Mouse (Mus musculus) CH12.LX (cell line): ENCODE data around the gene Tmem60. TPM values are rescaled to one million over a fixed set of nuclear protein-coding genes. Genes with fewer than 3 reads are reported as not detected.
A peak's percentile ranks its signal among the peaks of the same experiment; 100 is the strongest.

Source experiments
- DNase-seq: peaks from one replicate; pipeline ENCODE4 v3.0.0-alpha.2; 2013; ENCODE audit errors: extremely low read depth
- H3K27ac ChIP-seq: 2 replicates; pipeline ENCODE4 v1.5.1; 2012; ENCODE audit warnings: low read depth, mild to moderate bottlenecking, control low read depth, moderate library complexity; ENCODE audit not compliant: insufficient read depth
- H3K27me3 ChIP-seq: replicated peaks from 2 replicates; pipeline ENCODE3; 2012; ENCODE audit warnings: inconsistent platforms
- H3K36me3 ChIP-seq, 2 experiments: replicated peaks in 1 of 2; 2 replicates each; pipeline versions ENCODE3 to v1.6.1; 2012; ENCODE audit warnings: inconsistent platforms in 1 of 2, low read length in 1 of 2, mild to moderate bottlenecking in 1 of 2, mixed read lengths in 1 of 2, moderate library complexity in 1 of 2; ENCODE audit not compliant: control insufficient read depth in 1 of 2, insufficient read depth in 1 of 2
- H3K4me1 ChIP-seq, 2 experiments: 2 replicates each; pipeline ENCODE4 v1.6.1; 2012; ENCODE audit warnings: inconsistent platforms in 1 of 2, moderate library complexity in 1 of 2; ENCODE audit not compliant: insufficient read depth in 2 of 2, control insufficient read depth in 1 of 2
- H3K4me2 ChIP-seq: 2 replicates; pipeline ENCODE4 v1.6.1; 2012; ENCODE audit warnings: low read depth, mild to moderate bottlenecking, control low read depth; ENCODE audit not compliant: poor library complexity, insufficient read depth, severe bottlenecking
- H3K4me3 ChIP-seq, 3 experiments: fragments of 150-350 bp in 1 of 3; sonication (generic) in 1 of 3; replicated peaks in 1 of 3; 2 replicates each; pipeline versions ENCODE3 to v1.5.1; 2011 to 2012; ENCODE audit warnings: low read depth in 2 of 3, low read length in 2 of 3, mild to moderate bottlenecking in 2 of 3, moderate library complexity in 2 of 3, control low read depth in 1 of 3, improper control_type of control experiment in 1 of 3, inconsistent platforms in 1 of 3, mixed read lengths in 1 of 3; ENCODE audit not compliant: poor library complexity in 1 of 3
- H3K79me2 ChIP-seq: replicated peaks from 2 replicates; pipeline ENCODE4 v1.6.1; 2012; ENCODE audit warnings: mild to moderate bottlenecking, moderate library complexity; ENCODE audit not compliant: control insufficient read depth, poor library complexity, insufficient read depth, severe bottlenecking; ENCODE audit errors: extremely low read depth
- H3K9ac ChIP-seq: 2 replicates; pipeline ENCODE4 v1.6.1; 2012; ENCODE audit warnings: low read depth, mild to moderate bottlenecking, control low read depth, moderate library complexity; ENCODE audit not compliant: insufficient read depth
- H3K9me3 ChIP-seq: replicated peaks from 2 replicates; pipeline ENCODE3; 2012; ENCODE audit warnings: low read length, inconsistent platforms, mixed read lengths
- BHLHE40 ChIP-seq: IDR thresholded peaks from 2 replicates; pipeline ENCODE4 v1.6.1; 2011; ENCODE audit warnings: mild to moderate bottlenecking, low read depth, low read length, improper control_type of control experiment
- CHD2 ChIP-seq: IDR thresholded peaks from 2 replicates; pipeline ENCODE4 v1.6.1; 2011; ENCODE audit warnings: low read length, improper control_type of control experiment
- CTCF ChIP-seq, 2 experiments: IDR thresholded peaks in 1 of 2; conservative IDR thresholded peaks in 1 of 2; 2 replicates each; pipeline ENCODE4 v1.5.1; 2011 to 2012; ENCODE audit warnings: low read depth in 2 of 2, low read length in 2 of 2, improper control_type of control experiment in 1 of 2, inconsistent platforms in 1 of 2, mild to moderate bottlenecking in 1 of 2, moderate library complexity in 1 of 2
- EP300 ChIP-seq: IDR thresholded peaks from 2 replicates; pipeline ENCODE4 v1.6.1; 2011; ENCODE audit warnings: low read length, improper control_type of control experiment
- HCFC1 ChIP-seq: IDR thresholded peaks from 2 replicates; pipeline ENCODE4 v1.6.1; 2012; ENCODE audit warnings: low read depth, mild to moderate bottlenecking, inconsistent platforms, low read length, improper control_type of control experiment
- JUND ChIP-seq: conservative IDR thresholded peaks from 2 replicates; pipeline ENCODE4 v1.6.1; 2011; ENCODE audit warnings: low read depth, low read length, improper control_type of control experiment
- KAT2A ChIP-seq: IDR thresholded peaks from 2 replicates; pipeline ENCODE4 v1.6.1; 2012; ENCODE audit warnings: low read length, improper control_type of control experiment, inconsistent platforms; ENCODE audit not compliant: insufficient replicate concordance
- MAFK ChIP-seq: IDR thresholded peaks from 2 replicates; pipeline ENCODE4 v1.6.1; 2011; ENCODE audit warnings: low read length, improper control_type of control experiment; ENCODE audit not compliant: insufficient replicate concordance
- MEF2A ChIP-seq: IDR thresholded peaks from 2 replicates; pipeline ENCODE4 v1.6.1; 2014; ENCODE audit warnings: low read depth, mild to moderate bottlenecking, inconsistent platforms, low read length, improper control_type of control experiment, borderline replicate concordance
- MXI1 ChIP-seq: IDR thresholded peaks from 2 replicates; pipeline ENCODE4 v1.6.1; 2011; ENCODE audit warnings: mild to moderate bottlenecking, low read depth, low read length, improper control_type of control experiment
- MYC ChIP-seq: IDR thresholded peaks from 2 replicates; pipeline ENCODE4 v1.6.1; 2011; ENCODE audit warnings: low read depth, mild to moderate bottlenecking, improper control_type of control experiment, low read length
- POLR2A ChIP-seq: IDR thresholded peaks from 2 replicates; pipeline ENCODE4 v1.6.1; 2011; ENCODE audit warnings: low read depth, mild to moderate bottlenecking, improper control_type of control experiment, low read length
- RAD21 ChIP-seq: IDR thresholded peaks from 2 replicates; pipeline ENCODE4 v1.6.1; 2011; ENCODE audit warnings: low read depth, mild to moderate bottlenecking, low read length, improper control_type of control experiment, moderate library complexity
- SIN3A ChIP-seq: IDR thresholded peaks from 2 replicates; pipeline ENCODE4 v1.6.1; 2012; ENCODE audit warnings: low read length, improper control_type of control experiment, inconsistent platforms
- USF1 ChIP-seq: IDR thresholded peaks from 2 replicates; pipeline ENCODE4 v1.6.1; 2014; ENCODE audit warnings: low read depth, mild to moderate bottlenecking, inconsistent platforms, low read length, improper control_type of control experiment
- USF2 ChIP-seq: conservative IDR thresholded peaks from 2 replicates; pipeline ENCODE4 v1.6.1; 2011; ENCODE audit warnings: low read depth, low read length, improper control_type of control experiment
- ZMIZ1 ChIP-seq: IDR thresholded peaks from 2 replicates; pipeline ENCODE4 v1.6.1; 2012; ENCODE audit warnings: low read depth, mild to moderate bottlenecking, inconsistent platforms, low read length, improper control_type of control experiment
- ZNF384 ChIP-seq: IDR thresholded peaks from 2 replicates; pipeline ENCODE4 v1.6.1; 2012; ENCODE audit warnings: low read depth, low read length, improper control_type of control experiment, inconsistent platforms
- dilution Hi-C: fragments of 300-500 bp; cut with MboI; formaldehyde crosslinking; loops from 2 replicates; pipeline ENCODE4 v1.14.3; 2020; ENCODE audit warnings: low sequenced_read_pairs; ENCODE audit not compliant: extremely low pct_unique_long_range_greater_than_20kb, extremely low pct_ligation_motif_present
- in situ Hi-C: fragments of 300-500 bp; cut with MboI; formaldehyde crosslinking; loops from 3 replicates; pipeline ENCODE4 v1.14.3; 2019; ENCODE audit warnings: low sequenced_read_pairs, low pct_ligation_motif_present, low pct_unique_long_range_greater_than_20kb, mixed read lengths
- polyA plus RNA-seq: library from polyadenylated mRNA; unstranded; fragments of >175 nt; gene quantifications from 2 replicates; pipeline ENCODE4 v1.2.1, GENCODE M21; 2012; ENCODE audit warnings: low read depth; ENCODE audit not compliant: insufficient read length
- total RNA-seq, 2 experiments: library from RNA; depleted of rRNA; stranded (reverse); fragments of 300-350 nt in 1 of 2; fragments of >200 nt in 1 of 2; gene quantifications; 2 replicates each; pipeline ENCODE4 v1.2.3; 2012 to 2014

Tmem60 gene
- total and polyA plus RNA-seq, 3 experiments: 12.9 to 35.4 (median 17.2) TPM

DNA sequence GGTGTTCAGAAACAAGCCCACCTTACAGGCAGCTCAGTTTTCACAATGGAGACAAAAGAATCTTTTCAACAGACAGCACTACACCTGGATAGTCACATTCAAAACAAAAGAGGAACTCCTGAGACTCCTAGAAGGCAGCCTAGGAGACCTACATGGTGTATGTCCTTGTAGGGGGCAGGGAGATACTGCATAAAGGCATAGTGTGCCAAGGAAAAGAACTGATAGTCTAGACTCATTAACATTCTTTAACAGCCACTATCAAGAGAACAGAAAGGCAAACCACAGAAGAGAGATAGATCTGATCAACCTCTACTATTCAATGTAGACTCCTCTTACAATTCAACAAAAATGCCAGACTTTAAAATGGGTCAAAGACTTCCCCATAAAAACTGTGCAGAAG is 48.4 kb downstream of the Tmem60 start (continued):
- TF ChIP-seq HCFC1 (no peak), EP300 (peak; percentile 88), USF1 (no peak), KAT2A (no peak), MXI1 (no peak), RAD21 (no peak)

DNA sequence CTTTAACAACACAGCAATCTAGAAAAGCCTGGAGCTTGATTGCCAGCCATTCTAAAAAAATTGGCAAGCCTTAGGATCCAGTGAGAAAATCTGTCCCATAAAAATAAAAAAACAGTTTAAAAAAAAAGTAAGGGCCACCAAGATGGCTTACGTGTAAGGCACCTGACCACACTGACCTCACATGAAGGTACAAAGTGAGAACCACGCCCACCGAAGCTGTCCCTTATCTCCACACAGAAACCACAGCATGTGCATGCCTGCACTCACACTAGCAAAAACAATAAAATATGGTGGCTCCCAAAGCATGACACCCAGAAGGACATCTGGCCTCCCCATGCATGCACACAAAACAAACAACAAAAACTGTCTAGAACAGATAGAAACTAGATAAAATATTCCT is 49.3 kb downstream of the Tmem60 start:
- H3K27ac ChIP-seq: no peak overlapping the region
- peak; percentile 85 for TF ChIP-seq BHLHE40
- TF ChIP-seq ZNF384: peak; percentile 63; the same call in 1 of the 2 replicates
- TF ChIP-seq CHD2: no peak
- H3K27me3 ChIP-seq: no peaks in the 10 kb centered on the region
- H3K4me3 ChIP-seq: no peak overlapping the region
- no peaks in the 10 kb centered on the region for H3K9me3 ChIP-seq
- peaks cover 14 to 76% of the 10 kb centered on the region in 2 experiments for H3K4me1 ChIP-seq
- no peak overlapping the region for H3K4me2 ChIP-seq
- dilution Hi-C loops: no loop called here
- peaks cover 79% of the 10 kb centered on the region for H3K79me2 ChIP-seq
- in situ Hi-C loops: no loop called here
- no peak for DNase-seq
- H3K9ac ChIP-seq: no peak overlapping the region
- peaks cover 2 to 18% of the 10 kb centered on the region in 2 experiments for H3K36me3 ChIP-seq

GRCm38 (mm10) chr5:20932585-20932984 is 50.6 kb downstream of the Tmem60 start:
- Histone ChIP-seq H3K27ac (no peak overlapping the region; the same call in 1 of the 2 replicates), H3K79me2 (peaks cover 86% of the 10 kb centered on the region), H3K27me3 (no peaks in the 10 kb centered on the region), H3K9ac (no peak overlapping the region), H3K4me1 (peaks cover 14 to 84% of the 10 kb centered on the region in 2 experiments), H3K4me3 (no peak overlapping the region), H3K4me2 (peak overlapping the region; percentile 29), H3K36me3 (peaks cover 0 to 10% of the 10 kb centered on the region in 2 experiments), H3K9me3 (no peaks in the 10 kb centered on the region)
- in situ Hi-C loops: no loop called here
- TF ChIP-seq EP300 (peak; percentile 49), SIN3A (no peak), MYC (peak; percentile 57)
- dilution Hi-C loops: no loop called here
- DNase-seq: peak; percentile 80

- in situ Hi-C loops: no loop called here
- Histone ChIP-seq H3K9me3 (no peaks in the 10 kb centered on the region), H3K4me1 (peaks cover 22 to 84% of the 10 kb centered on the region in 2 experiments), H3K27ac (no peak overlapping the region), H3K27me3 (no peaks in the 10 kb centered on the region), H3K79me2 (peaks cover 91% of the 10 kb centered on the region), H3K4me2 (no peak overlapping the region), H3K36me3 (peaks cover 0 to 24% of the 10 kb centered on the region in 2 experiments), H3K9ac (no peak overlapping the region), H3K4me3 (no peak overlapping the region)
- dilution Hi-C loops: no loop called here
- TF ChIP-seq MEF2A (no peak), ZMIZ1 (no peak), RAD21 (no peak), MXI1 (no peak), USF1 (no peak), CHD2 (no peak), JUND (no peak), POLR2A (no peak), EP300 (no peak), CTCF (conservative IDR thresholded peaks at IDR 0.05 in 1 of 2, IDR thresholded peaks at IDR 0.05 in 1 of 2; ENCODE audit: low read depth in 2 of 2, low read length in 2 of 2) (no peak), USF2 (no peak), SIN3A (no peak), MAFK (no peak), KAT2A (no peak)
- no peak for DNase-seq
Measured at GRCm38 (mm10) chr5:20935934-20936333, 53.9 kb downstream of the Tmem60 start.
